Mouse (Mus musculus) midbrain, embryonic 13.5 days (tissue): ENCODE results near the gene Prss3. TPM values are rescaled to one million over a fixed set of nuclear protein-coding genes. Genes with fewer than 3 reads are reported as not detected.
"Not testable (repeated sequence)": the region's sequence is repeated elsewhere in the genome, so short reads cannot be mapped to it uniquely, and the experiment has no call there.

Experiments used
- ATAC-seq: fragments of 200-750 bp; cut with Nextera tagmentation; 2 replicates; pipeline ENCODE4 v1.8.0; 2017; ENCODE audit warnings: mild to moderate bottlenecking, moderate TSS enrichment, moderate library complexity
- H3K27ac ChIP-seq: fragments of 300-500 bp; sonication (generic); 2 replicates; pipeline ENCODE4 v1.5.1; 2015; ENCODE audit warnings: inconsistent platforms, mild to moderate bottlenecking, moderate library complexity
- H3K27me3 ChIP-seq: fragments of 300-500 bp; sonication (generic); 2 replicates; pipeline ENCODE4 v1.6.1; 2015; ENCODE audit warnings: mild to moderate bottlenecking, inconsistent platforms
- H3K36me3 ChIP-seq: fragments of 300-500 bp; sonication (generic); 2 replicates; pipeline ENCODE4 v1.6.1; 2015; ENCODE audit warnings: mild to moderate bottlenecking, inconsistent platforms
- H3K4me1 ChIP-seq: fragments of 300-500 bp; sonication (generic); replicated peaks from 2 replicates; pipeline ENCODE4 v1.6.1; 2015; ENCODE audit warnings: inconsistent platforms
- H3K4me2 ChIP-seq: fragments of 300-500 bp; sonication (generic); replicated peaks from 2 replicates; pipeline ENCODE4 v1.6.1; 2015; ENCODE audit warnings: moderate library complexity, mild to moderate bottlenecking, inconsistent platforms
- H3K4me3 ChIP-seq: fragments of 300-500 bp; sonication (generic); replicated peaks from 2 replicates; pipeline ENCODE4 v1.5.1; 2015; ENCODE audit warnings: mild to moderate bottlenecking, inconsistent platforms
- H3K9ac ChIP-seq: fragments of 300-500 bp; sonication (generic); replicated peaks from 2 replicates; pipeline ENCODE4 v1.6.1; 2015; ENCODE audit warnings: mild to moderate bottlenecking, inconsistent platforms
- H3K9me3 ChIP-seq: fragments of 300-500 bp; sonication (generic); 2 replicates; pipeline ENCODE4 v1.6.1; 2016; ENCODE audit warnings: mild to moderate bottlenecking, inconsistent platforms
- WGBS: fragments of 180-500 bp; shearing (Covaris S2); methylation state at CpG from one replicate; pipeline ENCODE4 v1.1.7; 2015; 5-methylcytosine and 5-hydroxymethylcytosine counted together
- polyA plus RNA-seq: library from polyadenylated mRNA; unstranded; fragments of >200 nt; fragmentation: Nextera tagmentation; extraction: Ambion mirVana; gene quantifications from 2 replicates; pipeline ENCODE4 v1.2.1, GENCODE M21; 2015

The Prss3 gene
- not detected in 2 replicates for polyA plus RNA-seq

GRCm38 (mm10) chr6:41377578-41377977 is at the start of gene Prss3:
Gene Prss3 (minus strand): TSS chr6:41377678.
- not testable (repeated sequence) for H3K36me3 ChIP-seq, H3K9me3 ChIP-seq, H3K4me3 ChIP-seq, H3K9ac ChIP-seq, H3K27ac ChIP-seq, H3K4me2 ChIP-seq, H3K27me3 ChIP-seq, ATAC-seq, H3K4me1 ChIP-seq

- not testable (repeated sequence) for H3K9ac ChIP-seq, H3K36me3 ChIP-seq, H3K4me3 ChIP-seq, ATAC-seq, H3K27ac ChIP-seq, H3K27me3 ChIP-seq, H3K9me3 ChIP-seq, H3K4me2 ChIP-seq, H3K4me1 ChIP-seq
Measured at GRCm38 (mm10) chr6:41392056-41392455, 14.6 kb upstream of the Prss3 start, which contains the start of gene Gm5771. Gene Gm5771 (plus strand): TSS chr6:41392356.

GRCm38 (mm10) chr6:41391640-41392039 is 14.2 kb upstream of the Prss3 start:
- H3K9me3 ChIP-seq, H3K36me3 ChIP-seq, H3K27ac ChIP-seq, H3K9ac ChIP-seq, ATAC-seq, H3K4me2 ChIP-seq, H3K4me1 ChIP-seq, H3K4me3 ChIP-seq, H3K27me3 ChIP-seq: not testable (repeated sequence)
- WGBS = 76% methylated on average over 1 of the region's 1 CpGs

- Histone ChIP-seq H3K9ac (no peak overlapping the region), H3K4me3 (no peak overlapping the region), H3K27ac (no peak overlapping the region), H3K4me2 (no peak overlapping the region), H3K9me3 (no peaks in the 10 kb centered on the region), H3K4me1 (no peaks in the 10 kb centered on the region), H3K36me3 (no peaks in the 10 kb centered on the region), H3K27me3 (no peaks in the 10 kb centered on the region)
- ATAC-seq = no peak
- WGBS = 76% methylated on average over 2 of the region's 2 CpGs
Measured at GRCm38 (mm10) chr6:41386781-41387180, 9.3 kb upstream of the Prss3 start.

- H3K4me2 ChIP-seq, H3K4me3 ChIP-seq, H3K27ac ChIP-seq, ATAC-seq, H3K4me1 ChIP-seq, H3K27me3 ChIP-seq, H3K9me3 ChIP-seq, H3K9ac ChIP-seq, H3K36me3 ChIP-seq: not testable (repeated sequence)
- 100% methylated on average over 2 of the region's 2 CpGs for WGBS
Measured at GRCm38 (mm10) chr6:41373772-41374171, 3.7 kb downstream of the Prss3 start.

- WGBS = 85% methylated on average over 2 of the region's 2 CpGs
- Histone ChIP-seq H3K27me3 (no peaks in the 10 kb centered on the region), H3K4me2 (no peak within 1 kb of the TSS), H3K4me1 (no peaks in the 10 kb centered on the region), H3K9me3 (no peaks in the 10 kb centered on the region), H3K4me3 (no peak within 1 kb of the TSS), H3K27ac (no peak within 1 kb of the TSS), H3K9ac (no peak within 1 kb of the TSS), H3K36me3 (no peaks in the 10 kb centered on the region)
- no peak for ATAC-seq
Measured at GRCm38 (mm10) chr6:41353932-41354331, 23.5 kb downstream of the Prss3 start, which contains the start of gene Try10. Gene Try10 (plus strand): TSS chr6:41354105.

Other genes starting within 250 kb of the Prss3 start
- not detected in 2 replicates for gene Try4, start 75.4 kb downstream of the Prss3 start, polyA plus RNA-seq
- not detected in 2 replicates for gene Try5, start 60.8 kb downstream of the Prss3 start, polyA plus RNA-seq
- gene Try10, start 23.6 kb downstream of the Prss3 start, polyA plus RNA-seq = not detected in 2 replicates
- gene Gm5771, start 14.7 kb upstream of the Prss3 start, polyA plus RNA-seq = not detected in 2 replicates
- gene Gm10334, start 68.5 kb upstream of the Prss3 start, polyA plus RNA-seq = not detected in 2 replicates
- gene Prss1, start 81.3 kb upstream of the Prss3 start, polyA plus RNA-seq = not detected in 2 replicates
- not detected in 2 replicates for gene Prss2, start 144.1 kb upstream of the Prss3 start, polyA plus RNA-seq
- 26.6 and 31.2 TPM in 2 replicates for gene Ephb6, start 227.8 kb upstream of the Prss3 start, polyA plus RNA-seq